Mouse (Mus musculus): Measurements from ENCODE around the gene Spata25.

GRCm38 (mm10) chr2:164778809-164779208 is 49.5 kb downstream of the Spata25 start:
- TF ChIP-seq CTCF (IDR thresholded peaks at IDR 0.05; ENCODE audit: low read depth), result no peak
- no peak for TF ChIP-seq EP300 (IDR thresholded peaks at IDR 0.05; ENCODE audit: low read depth)

Measured in heart, postnatal 0 days (tissue).